Mouse (Mus musculus) heart, embryonic 10.5 days (tissue): ENCODE data around the gene Ammecr1. TPM values are rescaled to one million over a fixed set of nuclear protein-coding genes. Genes with fewer than 3 reads are reported as not detected.

Experiments
- DNase-seq: peaks from one replicate; pipeline ENCODE4 v3.0.0-alpha.2; 2017; ENCODE audit warnings: low spot score
- H3K27ac ChIP-seq: fragments of 300-500 bp; sonication (generic); 2 replicates; pipeline ENCODE4 v1.5.1; 2016; ENCODE audit warnings: mild to moderate bottlenecking
- H3K27me3 ChIP-seq: fragments of 300-500 bp; sonication (generic); 2 replicates; pipeline ENCODE4 v1.6.1; 2016; ENCODE audit warnings: mild to moderate bottlenecking; ENCODE audit not compliant: poor library complexity, insufficient read depth, severe bottlenecking
- H3K36me3 ChIP-seq: fragments of 300-500 bp; sonication (generic); 2 replicates; pipeline ENCODE4 v1.6.1; 2016; ENCODE audit warnings: mild to moderate bottlenecking, moderate library complexity
- H3K4me1 ChIP-seq: fragments of 300-500 bp; sonication (generic); 2 replicates; pipeline ENCODE4 v1.6.1; 2016; ENCODE audit warnings: mild to moderate bottlenecking
- H3K4me3 ChIP-seq: fragments of 300-500 bp; sonication (generic); 2 replicates; pipeline ENCODE4 v1.5.1; 2016; ENCODE audit warnings: mild to moderate bottlenecking, moderate library complexity
- H3K9me3 ChIP-seq: fragments of 300-500 bp; sonication (generic); 2 replicates; pipeline ENCODE4 v1.6.1; 2016; ENCODE audit warnings: mild to moderate bottlenecking, moderate library complexity
- WGBS: fragments of 180-500 bp; shearing (Covaris S2); methylation state at CpG from one replicate; pipeline ENCODE4 v1.1.7; 2016; 5-methylcytosine and 5-hydroxymethylcytosine counted together
- polyA plus RNA-seq: library from polyadenylated mRNA; unstranded; fragments of >200 nt; fragmentation: Nextera tagmentation; extraction: Ambion mirVana; gene quantifications from 2 replicates; pipeline ENCODE4 v1.2.1, GENCODE M21; 2016

The Ammecr1 gene
- polyA plus RNA-seq, 1 experiment from 2014 or later, result 15.8 TPM

GRCm38 (mm10) chrX:142836399-142836798, 130.1 kb downstream of the Ammecr1 start:
- peaks cover 4% of the 10 kb centered on the region; the same call in 1 of the 2 replicates for H3K27me3 ChIP-seq
- 89% methylated on average over 7 of the region's 7 CpGs for WGBS

GRCm38 (mm10) chrX:142834807-142835206, 131.7 kb downstream of the Ammecr1 start:
- no peak for DNase-seq
- peak overlapping the region; percentile 59; the same call in 1 of the 2 replicates for H3K27ac ChIP-seq
- 76% methylated on average over 6 of the region's 6 CpGs for WGBS
- H3K4me1 ChIP-seq, result peaks cover 7% of the 10 kb centered on the region; the same call in 1 of the 2 replicates
- H3K9me3 ChIP-seq, result no peaks in the 10 kb centered on the region
- peaks cover 17% of the 10 kb centered on the region; the same call in 1 of the 2 replicates for H3K36me3 ChIP-seq
- peaks cover 4% of the 10 kb centered on the region; the same call in 1 of the 2 replicates for H3K27me3 ChIP-seq
- no peak overlapping the region for H3K4me3 ChIP-seq

More at GRCm38 (mm10) chrX:142836399-142836798, 130.1 kb downstream of the Ammecr1 start:
- Histone ChIP-seq H3K4me1 (peaks cover 7% of the 10 kb centered on the region; the same call in 1 of the 2 replicates), H3K9me3 (no peaks in the 10 kb centered on the region), H3K4me3 (no peak overlapping the region), H3K36me3 (peaks cover 17% of the 10 kb centered on the region; the same call in 1 of the 2 replicates), H3K27ac (no peak overlapping the region)
- DNase-seq, result no peak

GRCm38 (mm10) chrX:142833164-142833796, 133.2 kb downstream of the Ammecr1 start:
- Histone ChIP-seq H3K27ac (peak overlapping the region; percentile 59; the same call in 1 of the 2 replicates), H3K36me3 (peaks cover 17% of the 10 kb centered on the region; the same call in 1 of the 2 replicates), H3K27me3 (no peaks in the 10 kb centered on the region; the same call in 1 of the 2 replicates), H3K9me3 (no peaks in the 10 kb centered on the region), H3K4me1 (peaks cover 7% of the 10 kb centered on the region; the same call in 1 of the 2 replicates), H3K4me3 (no peak overlapping the region)
- DNase-seq, result peak; percentile 74
- 70% methylated on average over 13 of the region's 13 CpGs for WGBS

- H3K9me3 ChIP-seq, result no peaks in the 10 kb centered on the region
- peaks cover 7% of the 10 kb centered on the region; the same call in 1 of the 2 replicates for H3K4me1 ChIP-seq
- WGBS, result 82% methylated on average over 3 of the region's 3 CpGs
Measured at GRCm38 (mm10) chrX:142832221-142832620, 134.3 kb downstream of the Ammecr1 start.

GRCm38 (mm10) chrX:142830572-142830971, 136.0 kb downstream of the Ammecr1 start:
- no peak overlapping the region for H3K27ac ChIP-seq
- peaks cover 5% of the 10 kb centered on the region; the same call in 1 of the 2 replicates for H3K36me3 ChIP-seq
- 82% methylated on average over 6 of the region's 6 CpGs for WGBS
- H3K4me3 ChIP-seq, result no peak overlapping the region
- H3K9me3 ChIP-seq, result no peaks in the 10 kb centered on the region
- H3K27me3 ChIP-seq, result no peaks in the 10 kb centered on the region
- peaks cover 13% of the 10 kb centered on the region; the same call in 1 of the 2 replicates for H3K4me1 ChIP-seq
- DNase-seq, result no peak

More at GRCm38 (mm10) chrX:142832221-142832620, 134.3 kb downstream of the Ammecr1 start:
- no peak for DNase-seq
- Histone ChIP-seq H3K27me3 (no peaks in the 10 kb centered on the region; the same call in 1 of the 2 replicates), H3K36me3 (peaks cover 17% of the 10 kb centered on the region; the same call in 1 of the 2 replicates), H3K4me3 (no peak overlapping the region), H3K27ac (no peak overlapping the region)

- DNase-seq, result no peak
- H3K4me3 ChIP-seq, result no peak overlapping the region
- 75% methylated on average over 12 of the region's 12 CpGs for WGBS
- peaks cover 3% of the 10 kb centered on the region; the same call in 1 of the 2 replicates for H3K36me3 ChIP-seq
- H3K9me3 ChIP-seq, result no peaks in the 10 kb centered on the region
- H3K4me1 ChIP-seq, result peaks cover 13% of the 10 kb centered on the region; the same call in 1 of the 2 replicates
- no peak overlapping the region for H3K27ac ChIP-seq
- no peaks in the 10 kb centered on the region for H3K27me3 ChIP-seq
Measured at GRCm38 (mm10) chrX:142829866-142830470, 136.6 kb downstream of the Ammecr1 start.

- 79% methylated on average over 2 of the region's 2 CpGs for WGBS
- Histone ChIP-seq H3K9me3 (no peaks in the 10 kb centered on the region), H3K36me3 (peaks cover 3% of the 10 kb centered on the region; the same call in 1 of the 2 replicates), H3K4me3 (no peak overlapping the region), H3K4me1 (peaks cover 9% of the 10 kb centered on the region; the same call in 1 of the 2 replicates), H3K27ac (no peak overlapping the region), H3K27me3 (no peaks in the 10 kb centered on the region)
- no peak for DNase-seq
Measured at GRCm38 (mm10) chrX:142829267-142829666, 137.3 kb downstream of the Ammecr1 start.

- Histone ChIP-seq H3K27ac (no peak overlapping the region), H3K4me1 (peaks cover 17% of the 10 kb centered on the region; the same call in 1 of the 2 replicates), H3K9me3 (no peaks in the 10 kb centered on the region), H3K27me3 (no peaks in the 10 kb centered on the region), H3K36me3 (no peaks in the 10 kb centered on the region), H3K4me3 (no peak overlapping the region)
- no peak for DNase-seq
- 75% methylated on average over 13 of the region's 13 CpGs for WGBS
Measured at GRCm38 (mm10) chrX:142828184-142828908, 138.2 kb downstream of the Ammecr1 start.

- H3K36me3 ChIP-seq, result no peaks in the 10 kb centered on the region
- no peak for DNase-seq
- no peak overlapping the region for H3K4me3 ChIP-seq
- no peaks in the 10 kb centered on the region for H3K27me3 ChIP-seq
- peaks cover 16% of the 10 kb centered on the region; the same call in 1 of the 2 replicates for H3K4me1 ChIP-seq
- H3K9me3 ChIP-seq, result no peaks in the 10 kb centered on the region
- WGBS, result 39% methylated on average over 1 of the region's 1 CpGs
- no peak overlapping the region for H3K27ac ChIP-seq
Measured at GRCm38 (mm10) chrX:142827644-142828043, 138.9 kb downstream of the Ammecr1 start.

- H3K27ac ChIP-seq, result peak overlapping the region; percentile 69; the same call in 1 of the 2 replicates
- WGBS, result 45% methylated on average over 1 of the region's 1 CpGs
- no peak for DNase-seq
- H3K36me3 ChIP-seq, result no peaks in the 10 kb centered on the region
- H3K4me1 ChIP-seq, result peaks cover 28% of the 10 kb centered on the region; the same call in 1 of the 2 replicates
- H3K4me3 ChIP-seq, result no peak overlapping the region
- H3K9me3 ChIP-seq, result no peaks in the 10 kb centered on the region
- no peaks in the 10 kb centered on the region for H3K27me3 ChIP-seq
Measured at GRCm38 (mm10) chrX:142825309-142825708, 141.2 kb downstream of the Ammecr1 start.

GRCm38 (mm10) chrX:142821846-142822245, 144.7 kb downstream of the Ammecr1 start:
- Histone ChIP-seq H3K27me3 (no peaks in the 10 kb centered on the region), H3K4me1 (peaks cover 26% of the 10 kb centered on the region; the same call in 1 of the 2 replicates), H3K4me3 (no peak overlapping the region), H3K27ac (no peak overlapping the region), H3K36me3 (no peaks in the 10 kb centered on the region), H3K9me3 (no peaks in the 10 kb centered on the region)
- DNase-seq, result no peak
- 39% methylated on average over 3 of the region's 3 CpGs for WGBS

GRCm38 (mm10) chrX:142821239-142821638, 145.3 kb downstream of the Ammecr1 start:
- H3K4me3 ChIP-seq, result no peak overlapping the region
- peaks cover 22% of the 10 kb centered on the region; the same call in 1 of the 2 replicates for H3K4me1 ChIP-seq
- WGBS, result 53% methylated on average over 6 of the region's 6 CpGs
- no peaks in the 10 kb centered on the region for H3K9me3 ChIP-seq
- H3K27me3 ChIP-seq, result no peaks in the 10 kb centered on the region
- H3K27ac ChIP-seq, result no peak overlapping the region
- peak; percentile 78 for DNase-seq
- H3K36me3 ChIP-seq, result no peaks in the 10 kb centered on the region
